Mouse (Mus musculus) heart, postnatal 0 days (tissue): ENCODE results near the gene Pde4b. TPM values are rescaled to one million over a fixed set of nuclear protein-coding genes. Genes with fewer than 3 reads are reported as not detected.
A peak's percentile ranks its signal among the peaks of the same experiment; 100 is the strongest.
"Not testable (repeated sequence)": the region's sequence is repeated elsewhere in the genome, so short reads cannot be mapped to it uniquely, and the experiment has no call there.

ENCODE experiments used
- ATAC-seq: fragments of 200-750 bp; cut with Nextera tagmentation; 2 replicates; pipeline ENCODE4 v1.8.0; 2017; ENCODE audit warnings: low read depth, moderate number of reproducible peaks, moderate library complexity; ENCODE audit not compliant: insufficient read depth
- DNase-seq: peaks from one replicate; pipeline ENCODE4 v3.0.0-alpha.2; 2016; ENCODE audit warnings: low spot score
- H3K27ac ChIP-seq: fragments of 300-500 bp; sonication (generic); 2 replicates; pipeline ENCODE4 v1.5.1; 2014; ENCODE audit warnings: low read depth, mild to moderate bottlenecking
- H3K27me3 ChIP-seq: fragments of 300-500 bp; sonication (generic); 2 replicates; pipeline ENCODE4 v1.6.1; 2014; ENCODE audit warnings: low read length, mixed read lengths; ENCODE audit not compliant: control insufficient read depth, insufficient read depth
- H3K36me3 ChIP-seq: fragments of 300-500 bp; sonication (generic); replicated peaks from 2 replicates; pipeline ENCODE4 v1.6.1; 2014; ENCODE audit warnings: low read length, mixed read lengths; ENCODE audit not compliant: control insufficient read depth, insufficient read depth
- H3K4me1 ChIP-seq: fragments of 300-500 bp; sonication (generic); 2 replicates; pipeline ENCODE4 v1.6.1; 2014; ENCODE audit warnings: antibody characterized with exemption; ENCODE audit not compliant: control insufficient read depth, insufficient read depth
- H3K4me2 ChIP-seq: fragments of 300-500 bp; sonication (generic); 2 replicates; pipeline ENCODE4 v1.6.1; 2014; ENCODE audit warnings: low read depth, mild to moderate bottlenecking, low read length, moderate library complexity
- H3K4me3 ChIP-seq: fragments of 300-500 bp; sonication (generic); 2 replicates; pipeline ENCODE4 v1.5.1; 2014; ENCODE audit warnings: low read depth, low read length
- H3K9ac ChIP-seq: fragments of 300-500 bp; sonication (generic); replicated peaks from 2 replicates; pipeline ENCODE4 v1.6.1; 2014; ENCODE audit warnings: low read depth, low read length, mixed read lengths
- H3K9me3 ChIP-seq: fragments of 300-500 bp; sonication (generic); replicated peaks from 2 replicates; pipeline ENCODE4 v1.6.1; 2016; ENCODE audit warnings: low read length; ENCODE audit not compliant: control insufficient read depth
- CTCF ChIP-seq: IDR thresholded peaks from 2 replicates; pipeline ENCODE4 v1.5.1; 2016; ENCODE audit warnings: antibody characterized with exemption, control low read depth, low read depth
- EP300 ChIP-seq: IDR thresholded peaks from 2 replicates; pipeline ENCODE4 v1.6.1; 2016; ENCODE audit warnings: antibody characterized with exemption, low read depth
- WGBS: fragments of 180-500 bp; shearing (Covaris S2); extraction: QIAGEN DNeasy Blood & Tissue Kit; methylation state at CpG from one replicate; pipeline ENCODE4 v1.1.7; 2014; 5-methylcytosine and 5-hydroxymethylcytosine counted together
- polyA plus RNA-seq: library from polyadenylated mRNA; unstranded; fragments of >200 nt; fragmentation: Nextera tagmentation; extraction: Ambion mirVana; gene quantifications from 2 replicates; pipeline ENCODE4 v1.2.1, GENCODE M21; 2015
- total RNA-seq: library from RNA; depleted of rRNA; stranded (reverse); fragments of >200 nt; gene quantifications from 2 replicates; pipeline ENCODE4 v1.2.3, GENCODE M21; 2014; ENCODE audit warnings: low replicate concordance

Pde4b gene
- total and polyA plus RNA-seq, 2 experiments from 2014 or later: 30.8 to 50.1 TPM

DNA sequence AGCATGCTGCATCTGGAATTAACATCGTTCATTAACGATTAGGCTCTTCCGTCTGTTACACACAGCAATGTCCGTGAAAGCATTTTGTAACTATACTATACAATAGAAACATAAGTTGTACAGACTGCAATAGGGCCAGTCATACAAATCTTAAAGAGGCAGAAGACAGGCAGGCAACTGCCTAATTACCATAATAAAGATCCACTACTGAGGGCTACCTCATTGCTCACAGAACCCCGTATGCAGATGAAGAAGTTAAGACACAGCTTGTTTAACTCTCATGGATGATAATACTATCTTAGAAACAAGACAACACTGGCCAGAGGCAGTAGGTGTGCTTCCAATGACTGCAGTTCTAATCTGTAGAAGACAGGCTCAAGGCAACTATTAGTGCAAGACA, 405.6 kb downstream of the Pde4b start:
- H3K4me1 ChIP-seq: peaks cover 18% of the 10 kb centered on the region; the same call in 1 of the 2 replicates
- H3K4me2 ChIP-seq: no peak overlapping the region
- peaks cover 8% of the 10 kb centered on the region; the same call in 1 of the 2 replicates for H3K36me3 ChIP-seq
- DNase-seq (no peak), ATAC-seq (no peak)
- no peak overlapping the region for H3K4me3 ChIP-seq
- no peak for TF ChIP-seq CTCF
- TF ChIP-seq EP300: no peak
- no peaks in the 10 kb centered on the region for H3K27me3 ChIP-seq
- no peak overlapping the region for H3K27ac ChIP-seq
- no peaks in the 10 kb centered on the region for H3K9me3 ChIP-seq
- no peak overlapping the region for H3K9ac ChIP-seq
- 88% methylated on average over 5 of the region's 5 CpGs for WGBS

DNA sequence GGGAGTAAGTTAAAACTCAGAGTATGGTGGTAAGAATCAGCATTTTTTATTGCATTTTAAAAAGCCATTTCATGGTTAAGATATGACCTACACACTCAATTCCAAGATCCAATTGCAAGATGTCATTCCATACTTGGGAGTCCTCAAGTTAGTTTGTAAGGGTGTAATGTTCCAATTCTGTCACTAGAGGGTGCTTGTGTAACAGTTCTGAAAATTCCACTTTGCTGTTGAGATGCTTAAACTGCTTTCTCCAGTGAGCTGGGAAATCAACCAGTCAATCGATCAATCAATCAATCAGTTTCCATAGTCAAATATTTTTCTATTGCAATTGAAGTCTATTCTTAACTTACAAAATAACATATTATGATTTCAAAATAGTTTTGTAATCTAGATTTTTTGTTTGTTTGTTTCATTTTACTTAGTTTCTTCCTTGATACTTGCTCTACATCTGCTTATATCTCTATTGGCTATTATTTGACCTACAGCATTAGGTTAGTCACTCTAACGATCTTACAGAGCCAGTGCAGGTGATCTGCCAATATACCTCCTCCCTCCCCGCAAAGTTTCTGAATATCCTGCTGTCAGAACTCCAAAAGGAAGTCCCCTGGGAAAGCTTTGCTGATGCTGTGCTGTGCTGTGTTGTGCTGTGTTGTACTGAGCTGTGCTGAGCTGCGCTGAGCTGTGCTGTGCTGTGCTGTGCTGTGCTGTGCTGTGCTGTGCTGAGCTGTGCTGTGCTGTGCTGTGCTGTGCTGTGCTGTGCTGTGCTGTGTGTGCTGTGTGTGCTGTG, 406.2 kb downstream of the Pde4b start:
- ATAC-seq (no peak), DNase-seq (peak; percentile 66)
- no peak overlapping the region for H3K27ac ChIP-seq
- peak; percentile 90 for TF ChIP-seq CTCF
- no peak for TF ChIP-seq EP300
- 39% methylated on average over 4 of the region's 4 CpGs for WGBS
- H3K9ac ChIP-seq: no peak overlapping the region
- H3K9me3 ChIP-seq: no peaks in the 10 kb centered on the region
- H3K27me3 ChIP-seq: no peaks in the 10 kb centered on the region
- peaks cover 16% of the 10 kb centered on the region; the same call in 1 of the 2 replicates for H3K4me1 ChIP-seq
- no peak overlapping the region for H3K4me2 ChIP-seq
- H3K36me3 ChIP-seq: peaks cover 14% of the 10 kb centered on the region; the same call in 1 of the 2 replicates
- no peak overlapping the region for H3K4me3 ChIP-seq

DNA sequence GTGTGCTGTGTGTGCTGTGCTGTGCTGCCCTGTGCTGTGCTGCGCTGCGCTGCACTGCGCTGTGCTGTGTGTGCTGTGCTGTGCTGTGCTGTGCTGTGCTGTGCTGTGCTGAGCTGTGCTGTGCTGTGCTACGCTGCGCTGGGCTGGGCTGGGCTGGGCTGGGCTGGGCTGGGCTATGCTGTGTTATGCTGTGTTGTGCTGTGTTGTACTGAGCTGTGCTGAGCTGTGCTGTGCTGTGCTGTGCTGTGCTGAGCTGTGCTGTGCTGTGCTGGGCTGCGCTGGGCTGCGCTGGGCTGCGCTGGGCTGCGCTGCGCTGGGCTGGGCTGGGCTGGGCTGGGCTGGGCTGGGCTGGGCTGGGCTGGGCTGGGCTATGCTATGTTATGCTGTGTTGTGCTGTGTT, 406.9 kb downstream of the Pde4b start:
- not testable (repeated sequence) for H3K4me3 ChIP-seq, H3K9me3 ChIP-seq, ATAC-seq, DNase-seq, H3K4me2 ChIP-seq, H3K27ac ChIP-seq, H3K9ac ChIP-seq, H3K27me3 ChIP-seq
- H3K36me3 ChIP-seq: peaks cover 21% of the 10 kb centered on the region; the same call in 1 of the 2 replicates
- WGBS: 98% methylated on average over 8 of the region's 10 CpGs
- H3K4me1 ChIP-seq: peaks cover 16% of the 10 kb centered on the region; the same call in 1 of the 2 replicates

DNA sequence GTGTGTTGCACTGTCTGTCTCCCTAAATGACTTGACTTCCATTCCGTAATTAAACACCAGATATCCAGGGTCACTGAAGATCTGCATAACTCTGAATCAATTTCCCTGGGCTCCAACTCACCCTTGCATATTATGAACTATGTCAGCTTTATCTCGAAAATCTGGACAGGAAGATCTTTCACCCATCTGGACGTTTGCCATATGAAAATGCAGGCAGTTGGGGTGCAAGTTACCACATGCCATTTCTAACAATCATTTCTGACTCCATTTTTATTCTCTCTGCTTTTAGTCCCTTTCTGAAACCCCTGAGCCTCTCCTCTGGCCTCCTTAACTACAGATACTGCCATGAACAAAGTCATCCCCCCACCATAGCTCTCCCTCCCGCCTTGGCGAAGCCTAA, 407.7 kb downstream of the Pde4b start:
- TF ChIP-seq CTCF (no peak), EP300 (no peak)
- H3K27me3 ChIP-seq: no peaks in the 10 kb centered on the region
- WGBS: 58% methylated on average over 5 of the region's 5 CpGs
- H3K4me2 ChIP-seq: no peak overlapping the region
- H3K9ac ChIP-seq: no peak overlapping the region
- ATAC-seq: no peak
- H3K4me3 ChIP-seq: no peak overlapping the region
- peaks cover 16% of the 10 kb centered on the region; the same call in 1 of the 2 replicates for H3K4me1 ChIP-seq
- no peaks in the 10 kb centered on the region for H3K9me3 ChIP-seq
- no peak for DNase-seq
- H3K27ac ChIP-seq: peak overlapping the region; percentile 28; the same call in 1 of the 2 replicates
- H3K36me3 ChIP-seq: peaks cover 22% of the 10 kb centered on the region; the same call in 1 of the 2 replicates

DNA sequence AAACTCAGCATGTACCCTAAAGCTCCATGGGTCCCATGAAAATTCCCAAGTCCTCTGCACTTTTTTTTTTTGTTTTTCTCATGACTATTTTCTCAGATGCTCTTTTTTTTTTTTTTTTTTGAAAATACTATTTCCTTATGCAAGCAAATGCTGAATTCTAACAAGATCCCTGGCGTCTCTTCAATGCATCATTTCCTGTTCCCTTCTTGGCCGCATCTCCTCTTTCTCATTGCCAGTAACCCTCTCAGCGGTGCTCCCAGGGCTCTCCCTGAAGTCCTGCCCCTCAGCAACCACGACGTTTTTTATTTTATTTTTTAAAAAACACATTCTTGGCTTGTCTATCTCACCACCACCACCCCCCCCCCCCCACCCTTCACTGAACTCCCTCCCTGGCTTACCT, 408.1 kb downstream of the Pde4b start:
- TF ChIP-seq EP300 (no peak), CTCF (no peak)
- H3K9me3 ChIP-seq: no peaks in the 10 kb centered on the region
- no peak overlapping the region for H3K9ac ChIP-seq
- H3K4me1 ChIP-seq: peaks cover 16% of the 10 kb centered on the region; the same call in 1 of the 2 replicates
- no peak overlapping the region for H3K4me3 ChIP-seq
- DNase-seq (peak; percentile 48), ATAC-seq (no peak)
- H3K27ac ChIP-seq: peak overlapping the region; percentile 28; the same call in 1 of the 2 replicates
- WGBS: 45% methylated on average over 5 of the region's 5 CpGs
- H3K27me3 ChIP-seq: no peaks in the 10 kb centered on the region
- no peak overlapping the region for H3K4me2 ChIP-seq
- H3K36me3 ChIP-seq: peaks cover 25% of the 10 kb centered on the region; the same call in 1 of the 2 replicates
